Mouse (Mus musculus) kidney, adult 2 months (tissue): Measurements from ENCODE around the gene Fbxo46.

ENCODE experiments used
- CTCF ChIP-seq: fragments of 200-500 bp; conservative IDR thresholded peaks from 2 replicates; pipeline ENCODE4 v1.5.1; 2011; ENCODE audit warnings: low read depth, mild to moderate bottlenecking, control low read depth, low read length, moderate library complexity, mixed read lengths; ENCODE audit not compliant: insufficient read depth, insufficient read length
- POLR2A ChIP-seq: fragments of 200-500 bp; IDR thresholded peaks from one replicate; pipeline ENCODE4 v1.6.1; 2011; ENCODE audit warnings: low read depth, low read length, control low read depth

- TF ChIP-seq CTCF (no peak), POLR2A (no peak)
Measured at GRCm38 (mm10) chr7:19179936-19180335, 60.3 kb downstream of the Fbxo46 start.
